Mouse (Mus musculus) lung, adult 2 months (tissue): Measurements from ENCODE around the gene Gm11983. TPM values are rescaled to one million over a fixed set of nuclear protein-coding genes. Genes with fewer than 3 reads are reported as not detected.

ENCODE experiments used
- DNase-seq: peaks from one replicate; pipeline ENCODE4 v3.0.0; 2022
- H3K4me1 ChIP-seq: fragments of 200-500 bp; 2 replicates; pipeline ENCODE4 v1.6.1; 2011; ENCODE audit warnings: low read length; ENCODE audit not compliant: control insufficient read depth, insufficient read depth
- H3K4me3 ChIP-seq: fragments of 200-500 bp; replicated peaks from 2 replicates; pipeline ENCODE3; 2011; ENCODE audit warnings: low read depth, mild to moderate bottlenecking, control low read depth, low read length; ENCODE audit errors: extremely low read depth
- CTCF ChIP-seq: fragments of 200-500 bp; IDR thresholded peaks from 2 replicates; pipeline ENCODE4 v1.5.1; 2011; ENCODE audit warnings: mild to moderate bottlenecking, low read length, control low read depth; ENCODE audit not compliant: insufficient read depth
- POLR2A ChIP-seq: fragments of 200-500 bp; IDR thresholded peaks from 2 replicates; pipeline ENCODE4 v1.6.1; 2011; ENCODE audit warnings: low read depth, mild to moderate bottlenecking, control low read depth, low read length, borderline replicate concordance; ENCODE audit errors: extremely low read depth
- WGBS: fragments of 180-500 bp; shearing (Covaris S2); methylation state at CpG from one replicate; pipeline ENCODE4 v1.1.7; 2018; 5-methylcytosine and 5-hydroxymethylcytosine counted together
- polyA plus RNA-seq: library from polyadenylated mRNA; depleted of rRNA; stranded (reverse); fragments of >200 nt; gene quantifications from 2 replicates; pipeline ENCODE4 v1.2.3, GENCODE M21; 2012; rRNA removed

The Gm11983 gene
- polyA plus RNA-seq, 1 experiment: not detected

- WGBS: 90% methylated on average over 3 of the region's 3 CpGs
- no peak overlapping the region for H3K4me3 ChIP-seq
- H3K4me1 ChIP-seq: no peaks in the 10 kb centered on the region
- TF ChIP-seq POLR2A: no peak
- peak; percentile 29; the same call in 1 of the 2 replicates for TF ChIP-seq CTCF
- DNase-seq: no peak
Measured at GRCm38 (mm10) chr11:6790690-6791089, 46.8 kb downstream of the Gm11983 start.

Other genes with a start within 250 kb of the Gm11983 start
- 2.8 and 4.4 TPM in 2 replicates for gene Nacad, start 231.6 kb downstream of the Gm11983 start, polyA plus RNA-seq
- 51.6 and 53.3 TPM in 2 replicates for gene Tbrg4, start 211.6 kb downstream of the Gm11983 start, polyA plus RNA-seq
- not detected in 2 replicates for gene Wap, start 199.0 kb downstream of the Gm11983 start, polyA plus RNA-seq
- gene Ramp3, start 179.1 kb downstream of the Gm11983 start, polyA plus RNA-seq: 8.3 and 8.7 TPM in 2 replicates
- 0.75 and 1.3 TPM in 2 replicates for gene Adcy1, start 225.8 kb upstream of the Gm11983 start, polyA plus RNA-seq